Mouse (Mus musculus) v-Abl transformed pro-B cells (cell line): ENCODE results near the gene Hrc.
"Not testable (repeated sequence)": the region's sequence is repeated elsewhere in the genome, so short reads cannot be mapped to it uniquely, and the experiment has no call there.

Experiments
- in situ Hi-C, 2 experiments: fragments of 400-800 bp; cut with MboI; formaldehyde crosslinking; loops; one replicate each; pipeline ENCODE4 v1.15.1; 2025; ENCODE audit not compliant: unreplicated experiment in 2 of 2

Hrc gene

DNA sequence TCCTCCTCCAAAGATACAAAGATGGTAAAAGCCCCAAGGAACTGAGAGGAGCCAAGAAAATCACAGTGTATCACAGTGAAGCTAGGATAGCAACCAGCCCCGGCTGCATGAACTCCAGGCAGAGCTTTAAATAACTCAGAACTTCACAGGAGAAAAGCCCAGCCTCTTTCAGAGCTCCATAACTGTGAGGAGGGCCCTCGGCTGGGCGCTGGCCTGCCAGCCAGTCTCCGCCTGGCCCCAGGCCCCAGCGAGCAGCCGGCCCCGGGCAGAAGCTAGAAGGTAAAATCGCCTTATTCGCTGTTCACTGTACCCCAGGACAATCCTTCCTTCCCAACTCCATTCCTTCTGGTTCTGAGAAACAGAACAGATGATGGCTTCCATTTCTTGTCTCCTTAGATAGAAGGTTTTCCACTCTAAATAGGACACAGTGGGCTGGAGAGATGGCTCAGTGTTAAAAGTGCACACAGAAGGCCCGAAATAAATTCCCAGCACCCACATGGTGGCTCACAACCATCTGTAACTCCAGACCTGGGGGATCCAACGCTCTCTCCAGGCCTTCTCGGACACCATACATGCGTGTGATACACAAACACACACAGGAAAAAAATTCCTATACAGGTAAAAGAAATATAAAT lies 6.1 kb upstream of the Hrc start:
- in situ Hi-C loops, result no loop called here

DNA sequence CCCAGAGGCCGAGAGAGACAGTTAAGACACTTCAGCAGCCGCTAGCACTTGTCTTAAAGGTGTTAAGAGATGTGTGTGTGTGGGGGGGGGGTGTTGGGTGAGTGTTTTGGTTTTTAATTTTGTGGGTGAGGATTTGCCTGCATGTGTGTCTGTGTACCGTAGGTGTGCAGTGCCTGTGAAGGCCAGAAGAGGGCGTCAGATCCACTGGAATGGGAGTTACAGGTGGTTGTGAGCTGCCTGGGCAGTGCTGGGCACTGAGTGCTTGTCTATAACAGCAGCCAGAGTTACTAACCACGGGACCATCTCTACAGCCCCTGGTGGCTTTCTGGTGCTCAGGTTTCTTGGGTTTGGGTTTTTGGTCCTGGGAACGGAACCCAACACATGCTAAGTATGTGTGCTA lies 3.6 kb upstream of the Hrc start:
- in situ Hi-C loops, result no loop called here

GRCm38 (mm10) chr7:45332685-45333425 lies 2.2 kb upstream of the Hrc start:
- in situ Hi-C loops, result no loop called here

DNA sequence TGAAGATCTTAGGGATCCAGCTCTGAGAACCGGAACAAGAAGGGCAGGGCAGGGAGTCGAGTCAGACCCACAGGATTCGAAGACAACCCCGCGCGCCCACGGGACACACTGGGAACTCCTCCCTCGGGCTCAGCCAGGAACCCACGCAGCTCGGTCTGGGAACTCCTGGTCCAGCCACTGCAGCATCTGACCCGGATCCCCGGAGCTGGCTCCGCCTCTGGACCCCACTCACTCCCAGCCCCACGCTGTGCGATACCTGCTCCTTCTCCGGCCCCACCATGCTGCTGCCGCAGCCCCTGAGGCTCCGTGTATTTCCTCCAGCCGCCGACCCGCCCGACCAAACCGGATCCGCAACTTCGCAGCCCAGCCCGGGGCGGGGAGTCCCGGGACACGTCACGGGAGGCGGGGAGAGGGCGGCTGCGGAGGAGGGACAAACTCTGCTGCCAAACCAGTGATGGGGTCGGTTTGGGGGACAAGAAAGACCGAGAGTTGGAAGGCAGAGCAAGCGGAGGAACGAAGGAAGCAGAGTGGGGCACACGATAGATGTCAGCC lies 1.6 kb upstream of the Hrc start, which contains the start of gene Trpm4:
Trpm4 (minus strand) TSS at position 350 of the 552 bp plus-strand sequence.
- in situ Hi-C loops, result no loop called here

GRCm38 (mm10) chr7:45334605-45335004 lies 485 bp upstream of the Hrc start:
- in situ Hi-C loops, result no loop called here

- in situ Hi-C loops, result no loop called here
These were observed 1.2 kb downstream of the Hrc start for GRCm38 (mm10) chr7:45336319-45336718.

DNA sequence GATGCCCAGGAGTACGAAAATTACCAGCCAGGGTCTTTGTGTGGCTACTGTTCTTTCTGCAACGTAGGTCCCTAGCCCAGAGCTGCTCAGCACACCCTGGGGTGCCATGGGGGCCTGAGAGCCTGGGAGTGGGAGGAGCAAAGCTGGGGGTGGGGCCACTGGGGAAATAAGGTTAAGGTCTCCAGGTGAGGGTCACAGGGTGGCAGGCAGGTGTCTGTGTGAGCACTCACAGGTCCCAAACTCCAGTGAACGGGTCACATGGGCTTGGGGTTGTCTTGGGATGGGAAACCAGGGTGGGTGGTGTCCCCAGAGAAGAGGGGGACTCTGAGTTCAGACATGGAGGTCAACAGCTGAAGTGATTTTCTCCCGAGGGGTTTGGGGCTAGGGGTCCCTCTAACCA lies 2.4 kb downstream of the Hrc start:
- in situ Hi-C loops, result no loop called here

DNA sequence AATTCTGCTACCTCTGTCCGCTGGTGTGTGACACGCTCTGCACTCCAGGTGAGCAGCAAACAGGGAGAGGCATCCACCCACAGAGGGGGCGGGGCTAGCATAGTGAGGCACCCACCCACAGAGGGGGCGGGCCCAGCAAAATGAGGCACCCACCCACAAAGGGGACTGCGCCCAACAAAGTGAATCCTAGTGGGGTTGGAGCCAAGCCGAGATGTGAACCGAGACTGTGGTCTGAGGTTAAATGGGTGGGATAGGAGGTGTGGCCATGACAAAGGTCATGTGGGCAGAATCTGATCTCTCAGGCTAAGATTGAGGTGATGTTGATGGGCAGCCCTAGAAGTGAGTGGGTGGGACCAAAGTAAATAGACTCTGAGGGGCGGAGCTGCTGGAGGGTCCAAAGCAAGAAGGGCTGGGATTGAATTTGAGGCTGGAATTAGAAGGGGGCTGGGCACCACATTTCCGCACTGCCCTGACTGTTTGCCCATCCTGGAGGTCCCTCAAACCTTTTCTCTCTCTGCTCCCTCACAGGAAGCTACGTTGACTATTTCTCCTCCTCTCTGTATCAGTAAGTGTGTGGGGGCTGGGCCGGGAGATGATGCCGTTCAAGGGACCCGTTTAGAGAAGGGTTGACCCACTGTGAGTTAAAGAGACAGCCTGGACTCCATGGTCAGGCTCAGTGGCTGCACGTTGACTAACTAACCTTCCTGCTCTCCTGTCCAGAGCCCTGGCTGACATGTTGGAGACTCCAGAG lies 3.2 kb downstream of the Hrc start:
- in situ Hi-C loops, result no loop called here

- in situ Hi-C loops, result no loop called here
These were observed 4.4 kb downstream of the Hrc start for GRCm38 (mm10) chr7:45339410-45340065.

DNA sequence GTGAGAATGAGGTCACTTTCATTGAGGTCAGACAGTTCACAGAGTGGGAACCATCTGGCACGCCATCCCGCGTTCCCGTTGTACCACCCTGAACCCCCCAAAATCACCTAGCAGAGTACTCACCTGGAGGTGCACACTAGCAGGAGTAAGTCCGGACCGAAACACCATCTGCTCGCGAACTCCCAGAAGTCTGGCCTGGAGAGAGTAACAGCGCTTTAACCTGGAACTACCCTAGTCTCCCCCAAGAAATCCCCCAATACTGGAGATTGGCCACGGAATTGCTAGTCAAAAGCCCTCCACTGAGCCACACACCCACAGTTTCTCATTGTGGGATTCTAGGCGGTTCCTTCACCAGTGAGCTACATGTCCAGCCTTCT lies 5.0 kb downstream of the Hrc start:
- in situ Hi-C loops, result no loop called here

DNA sequence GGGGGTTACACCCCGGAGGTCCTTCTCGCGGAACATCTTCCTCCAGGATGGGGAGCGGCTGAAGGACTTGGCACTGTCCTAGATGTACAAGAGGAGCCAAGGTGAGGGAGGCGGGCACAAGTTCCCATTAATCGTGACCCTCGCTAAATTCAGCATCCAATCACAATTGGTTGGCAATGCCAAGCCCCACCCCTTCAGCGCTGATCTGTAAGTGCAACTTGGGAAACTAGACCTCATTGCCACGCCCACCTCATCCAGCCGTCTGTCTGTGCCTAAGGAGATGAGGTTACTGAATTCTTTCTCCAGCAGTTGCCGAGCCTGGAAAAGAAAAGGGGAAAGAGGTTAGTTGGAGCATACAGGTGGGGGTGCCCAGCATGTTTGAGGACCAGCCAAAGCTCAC lies 5.6 kb downstream of the Hrc start:
- in situ Hi-C loops, result no loop called here

GRCm38 (mm10) chr7:45341303-45341702 lies 6.2 kb downstream of the Hrc start:
- in situ Hi-C loops, result no loop called here

GRCm38 (mm10) chr7:45342081-45342480 lies 7.0 kb downstream of the Hrc start:
- in situ Hi-C loops, result no loop called here

- in situ Hi-C loops, result no loop called here
These were observed 8.5 kb downstream of the Hrc start for GRCm38 (mm10) chr7:45343543-45343942.

DNA sequence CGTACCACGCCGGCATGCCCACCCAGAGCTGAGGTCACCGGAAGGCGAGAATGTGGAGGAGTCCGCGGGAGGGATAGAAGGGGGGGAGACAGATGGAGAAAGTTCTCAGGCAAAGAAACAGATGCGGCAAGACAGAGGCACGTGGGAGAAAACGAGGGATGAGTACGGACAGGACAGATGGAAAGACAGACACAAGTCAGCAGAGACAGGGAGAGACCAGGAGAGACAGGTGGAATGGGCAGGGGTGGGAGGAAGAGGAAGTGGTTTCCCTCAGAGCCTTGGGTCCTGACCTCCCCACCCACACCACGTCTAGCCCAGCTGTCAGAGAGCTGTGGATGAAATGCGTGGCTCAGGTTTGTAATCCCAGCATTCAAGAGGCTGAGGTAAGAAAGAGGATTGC lies 11.8 kb downstream of the Hrc start:
- in situ Hi-C loops, result no loop called here

GRCm38 (mm10) chr7:45353041-45353440 lies 18.0 kb downstream of the Hrc start:
- in situ Hi-C loops, result no loop called here

DNA sequence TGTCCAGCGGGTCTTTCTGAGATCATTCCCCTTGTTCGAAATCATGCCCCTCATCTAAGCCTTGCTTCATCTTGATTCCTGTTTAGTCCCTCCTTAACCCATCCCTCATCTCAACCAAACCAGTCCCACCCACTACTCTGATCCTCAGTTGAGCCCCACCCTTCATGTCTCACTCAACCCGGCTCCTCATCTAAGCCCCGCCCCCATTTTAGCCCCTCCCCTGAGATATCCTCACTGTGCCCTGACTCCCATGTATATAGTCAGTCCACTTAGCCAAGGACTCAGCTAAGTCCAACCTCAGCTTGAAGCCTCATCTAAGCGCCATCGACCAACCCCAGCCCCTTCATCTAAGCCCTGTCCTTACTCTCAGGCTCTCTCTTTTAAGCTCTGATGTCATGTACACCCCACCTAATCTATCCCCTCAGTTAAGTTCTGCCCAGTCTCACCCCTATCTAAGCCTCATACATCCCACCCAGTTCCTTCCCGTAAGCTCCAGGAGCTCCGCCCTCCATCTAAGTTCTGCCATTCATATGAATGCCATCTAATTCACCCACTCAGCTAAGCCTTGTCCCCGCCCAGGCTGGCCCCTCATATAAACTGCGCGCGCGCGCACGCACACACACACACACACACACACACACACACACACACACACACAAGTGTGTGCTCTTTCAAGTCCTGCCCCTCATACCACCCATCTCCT lies 20.4 kb downstream of the Hrc start:
- in situ Hi-C loops, result no loop called here

GRCm38 (mm10) chr7:45356087-45356486 lies 21.0 kb downstream of the Hrc start:
- in situ Hi-C loops, result no loop called here

GRCm38 (mm10) chr7:45359081-45359480 lies 24.0 kb downstream of the Hrc start:
- in situ Hi-C loops, result not testable (repeated sequence)

- in situ Hi-C loops, result no loop called here
These were observed 25.5 kb downstream of the Hrc start for GRCm38 (mm10) chr7:45360404-45361125.
